In genomic region chr12:103367620-103368325, GRCm38 (mm10) we compare ENCODE assay signal across 8 mouse cellular contexts. TPM values are rescaled to one million over a fixed set of nuclear protein-coding genes. Genes with fewer than 3 reads are reported as not detected.
DNase-seq lines count a peak whose midpoint lies in the region; ATAC-seq lines count a peak whose summit lies in the region.

No protein-coding gene starts in this region.

- H3K9ac ChIP-seq in midbrain, embryonic 11.5 days (ENCODE audit: low read length): no peak overlapping the region

- peak overlapping the region; percentile 7; the same call in 1 of the 2 replicates for H3K27ac ChIP-seq in limb, embryonic 10.5 days
- H3K27ac ChIP-seq in midbrain, embryonic 11.5 days (ENCODE audit: low read depth, low read length): no peak overlapping the region

- 17% methylated on average over 18 of the region's 18 CpGs for WGBS in limb, embryonic 10.5 days
- WGBS in midbrain, embryonic 11.5 days: 20% methylated on average over 18 of the region's 18 CpGs

- H3K4me1 ChIP-seq in limb, embryonic 10.5 days: peaks cover 8% of the 10 kb centered on the region
- no peaks in the 10 kb centered on the region for H3K4me1 ChIP-seq in midbrain, embryonic 11.5 days (ENCODE audit: control insufficient read depth, insufficient read depth, low read length)

- DNase-seq in adrenal gland, adult (ENCODE audit: inconsistent age in 2 of 2, low spot score in 1 of 2): peak; percentile 65 to 89
- DNase-seq in adrenal gland, adult 8-10 months: no peak
- peak; percentile 65 for DNase-seq in embryo, embryonic 10 days (ENCODE audit: low spot score)
- DNase-seq in gastrocnemius, postnatal 25 days: peak; percentile 56
- peak; percentile 77 for DNase-seq in induced T-regulatory cell, adult 2 months (ENCODE audit: low read depth)
- peak; percentile 90 for DNase-seq in limb, embryonic 10.5 days (ENCODE audit: low spot score)
- peak; percentile 99 for DNase-seq in midbrain, embryonic 11.5 days (ENCODE audit: low spot score, missing footprints)
- peak; percentile 44 to 69 for DNase-seq in spleen, postnatal 14 days (ENCODE audit: low spot score in 2 of 2)

- peaks cover 10% of the 10 kb centered on the region; the same call in 1 of the 2 replicates for H3K27me3 ChIP-seq in limb, embryonic 10.5 days (ENCODE audit: low read depth, poor library complexity, severe bottlenecking)
- H3K27me3 ChIP-seq in midbrain, embryonic 11.5 days (ENCODE audit: control insufficient read depth, insufficient read depth, low read length): no peaks in the 10 kb centered on the region

- no peaks in the 10 kb centered on the region for H3K9me3 ChIP-seq in limb, embryonic 10.5 days (replicated peaks)
- no peaks in the 10 kb centered on the region for H3K9me3 ChIP-seq in midbrain, embryonic 11.5 days (ENCODE audit: control insufficient read depth, low read length)

- H3K36me3 ChIP-seq in limb, embryonic 10.5 days: no peaks in the 10 kb centered on the region
- H3K36me3 ChIP-seq in midbrain, embryonic 11.5 days (ENCODE audit: control insufficient read depth, insufficient read depth, low read length): no peaks in the 10 kb centered on the region

- peak; percentile 77 for ATAC-seq in midbrain, embryonic 11.5 days (ENCODE audit: low FRiP score)

- H3K4me3 ChIP-seq in limb, embryonic 10.5 days: no peak overlapping the region
- no peak overlapping the region for H3K4me3 ChIP-seq in midbrain, embryonic 11.5 days (ENCODE audit: low read depth, low read length)

- H3K4me2 ChIP-seq in midbrain, embryonic 11.5 days: no peak overlapping the region

RNA-seq across cellular contexts. Expression of gene Asb2, which starts 12.0 kb away (rescaled TPM):
- 1 to 10 TPM in 1 of 4 experiments, under 1 TPM in 3; 0.74 to 1.5 (median 0.83) TPM for total RNA-seq in adrenal gland, adult 8-10 months (2022)
- total RNA-seq in gastrocnemius, postnatal 25 days (2021): 100 to 1,000 TPM; 196 to 518 TPM
- 0.29 and 0.61 TPM in 2 replicates for polyA plus RNA-seq in limb, embryonic 10.5 days (2016; fragmentation: Nextera tagmentation; extraction: Ambion mirVana)
- 0.58 and 0.77 TPM in 2 replicates for polyA plus RNA-seq in midbrain, embryonic 11.5 days (2014; fragmentation: Nextera tagmentation; extraction: Ambion mirVana)

RNA-seq across cellular contexts. Expression of gene Otub2, which starts 20.7 kb away (rescaled TPM):
- total RNA-seq in adrenal gland, adult 8-10 months (2022): 1 to 10 TPM; 3.8 to 6.6 (median 4.5) TPM
- total RNA-seq in gastrocnemius, postnatal 25 days (2021): 1 to 10 TPM; 2.0 to 3.5 TPM
- polyA plus RNA-seq in limb, embryonic 10.5 days (2016; fragmentation: Nextera tagmentation; extraction: Ambion mirVana): 8.3 and 10.0 TPM in 2 replicates
- 13.9 and 14.1 TPM in 2 replicates for polyA plus RNA-seq in midbrain, embryonic 11.5 days (2014; fragmentation: Nextera tagmentation; extraction: Ambion mirVana)

RNA-seq across cellular contexts. Expression of gene 9330161L09Rik, which starts 39.8 kb away (rescaled TPM):
- 1 to 10 TPM in 3 of 4 experiments, under 1 TPM in 1; 0.99 to 3.4 (median 2.1) TPM for total RNA-seq in adrenal gland, adult 8-10 months (2022)
- under 1 TPM; 0.46 to 0.74 TPM for total RNA-seq in gastrocnemius, postnatal 25 days (2021)
- 0.25 and 0.76 TPM in 2 replicates for polyA plus RNA-seq in limb, embryonic 10.5 days (2016; fragmentation: Nextera tagmentation; extraction: Ambion mirVana)
- polyA plus RNA-seq in midbrain, embryonic 11.5 days (2014; fragmentation: Nextera tagmentation; extraction: Ambion mirVana): 0.59 and 0.81 TPM in 2 replicates

RNA-seq across cellular contexts. Expression of gene Fam181a, which starts 57.0 kb away (rescaled TPM):
- total RNA-seq in adrenal gland, adult 8-10 months (2022): not detected
- total RNA-seq in gastrocnemius, postnatal 25 days (2021): not detected
- polyA plus RNA-seq in limb, embryonic 10.5 days (2016; fragmentation: Nextera tagmentation; extraction: Ambion mirVana): not detected in 2 replicates
- 47.3 and 57.7 TPM in 2 replicates for polyA plus RNA-seq in midbrain, embryonic 11.5 days (2014; fragmentation: Nextera tagmentation; extraction: Ambion mirVana)

RNA-seq across cellular contexts. Expression of gene Ddx24, which starts 57.9 kb away (rescaled TPM):
- total RNA-seq in adrenal gland, adult 8-10 months (2022): 100 to 1,000 TPM; 131 to 169 (median 147) TPM
- total RNA-seq in gastrocnemius, postnatal 25 days (2021): 10 to 100 TPM; 54.4 to 59.7 TPM
- 92.5 and 101 TPM in 2 replicates for polyA plus RNA-seq in limb, embryonic 10.5 days (2016; fragmentation: Nextera tagmentation; extraction: Ambion mirVana)
- 107 and 114 TPM in 2 replicates for polyA plus RNA-seq in midbrain, embryonic 11.5 days (2014; fragmentation: Nextera tagmentation; extraction: Ambion mirVana)

Comparison
In these comparisons a context has a peak if more than half of its experiments do, and no peak if none do; other contexts are left out.
1. RNA of gene Asb2, which starts 12.0 kb away (total RNA-seq): 196 to 518 TPM in gastrocnemius, postnatal 25 days; 0.74 to 1.5 TPM in adrenal gland, adult 8-10 months; every median in the first group is over 10 times any median in the second.